Mouse (Mus musculus) hindbrain, embryonic 14.5 days (tissue): ENCODE measurements around the gene Bcas3. TPM values are rescaled to one million over a fixed set of nuclear protein-coding genes. Genes with fewer than 3 reads are reported as not detected.

Source experiments
- ATAC-seq: fragments of 200-750 bp; cut with Nextera tagmentation; 2 replicates; pipeline ENCODE4 v1.8.0; 2017; ENCODE audit warnings: moderate number of reproducible peaks, mild to moderate bottlenecking, moderate TSS enrichment, moderate library complexity; ENCODE audit not compliant: low FRiP score
- DNase-seq: peaks from one replicate; pipeline ENCODE4 v3.0.0-alpha.2; 2015; ENCODE audit warnings: low spot score
- H3K27ac ChIP-seq: fragments of 300-500 bp; sonication (generic); 2 replicates; pipeline ENCODE4 v1.5.1; 2014; ENCODE audit warnings: mild to moderate bottlenecking, moderate library complexity
- H3K27me3 ChIP-seq: fragments of 300-500 bp; sonication (generic); 2 replicates; pipeline ENCODE4 v1.6.1; 2014; ENCODE audit warnings: mild to moderate bottlenecking, low read length, mixed read lengths; ENCODE audit not compliant: control insufficient read depth, insufficient read depth
- H3K36me3 ChIP-seq: fragments of 300-500 bp; sonication (generic); replicated peaks from 2 replicates; pipeline ENCODE4 v1.6.1; 2014; ENCODE audit not compliant: control insufficient read depth, insufficient read depth
- H3K4me1 ChIP-seq: fragments of 300-500 bp; sonication (generic); replicated peaks from 2 replicates; pipeline ENCODE4 v1.6.1; 2014; ENCODE audit warnings: antibody characterized with exemption, low read length, mixed read lengths; ENCODE audit not compliant: control insufficient read depth, insufficient read depth
- H3K4me2 ChIP-seq: fragments of 300-500 bp; sonication (generic); replicated peaks from 2 replicates; pipeline ENCODE4 v1.6.1; 2014; ENCODE audit warnings: mild to moderate bottlenecking, moderate library complexity
- H3K4me3 ChIP-seq: fragments of 300-500 bp; sonication (generic); replicated peaks from 2 replicates; pipeline ENCODE4 v1.5.1; 2014; ENCODE audit warnings: mild to moderate bottlenecking, low read length
- H3K9ac ChIP-seq: fragments of 300-500 bp; sonication (generic); 2 replicates; pipeline ENCODE4 v1.6.1; 2014
- H3K9me3 ChIP-seq: fragments of 300-500 bp; sonication (generic); 2 replicates; pipeline ENCODE4 v1.6.1; 2016; ENCODE audit warnings: low read length; ENCODE audit not compliant: control insufficient read depth
- WGBS: fragments of 180-500 bp; shearing (Covaris S2); extraction: QIAGEN DNeasy Blood & Tissue Kit; methylation state at CpG from one replicate; pipeline ENCODE4 v1.1.7; 2014; 5-methylcytosine and 5-hydroxymethylcytosine counted together
- polyA plus RNA-seq: library from polyadenylated mRNA; unstranded; fragments of >200 nt; fragmentation: Nextera tagmentation; extraction: Ambion mirVana; gene quantifications from 2 replicates; pipeline ENCODE4 v1.2.1, GENCODE M21; 2014

Bcas3 gene
- polyA plus RNA-seq, 1 experiment from 2014 or later = 29.2 TPM

DNA sequence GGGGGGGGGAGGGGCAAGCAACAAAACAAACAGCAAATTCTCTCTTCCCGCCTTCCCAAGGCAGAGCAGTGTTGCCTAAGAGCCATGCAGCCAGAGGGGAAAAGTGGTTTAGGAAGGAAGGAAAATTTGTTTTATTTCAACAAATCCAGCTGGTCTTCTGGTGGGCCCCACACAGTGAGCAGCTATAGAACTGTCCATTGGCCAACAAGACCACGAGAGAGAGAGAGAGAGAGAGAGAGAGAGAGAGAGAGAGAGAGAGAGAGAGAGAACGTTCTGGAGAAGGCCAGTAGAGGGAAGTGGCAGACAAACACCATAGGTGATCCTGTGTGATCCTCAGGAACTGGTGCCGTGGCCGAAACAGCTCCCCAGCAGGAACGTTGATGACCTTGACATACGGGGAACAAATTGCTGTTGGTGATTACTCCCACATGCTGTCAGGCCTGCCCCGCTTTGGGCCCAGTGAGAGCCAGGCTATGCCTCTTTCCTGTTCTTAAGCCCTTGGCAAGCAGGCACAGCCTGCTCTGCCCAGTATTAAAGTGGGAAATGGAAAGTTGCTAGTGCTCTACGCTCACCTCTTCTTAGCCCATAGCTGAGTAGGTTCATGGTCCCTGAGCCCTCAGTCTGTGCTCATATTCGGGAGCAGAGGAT lies 323.5 kb downstream of the Bcas3 start:
- Histone ChIP-seq H3K27ac (no peak overlapping the region), H3K36me3 (no peaks in the 10 kb centered on the region), H3K27me3 (no peaks in the 10 kb centered on the region), H3K4me1 (peaks cover 9% of the 10 kb centered on the region; the same call in 1 of the 2 replicates), H3K4me3 (no peak overlapping the region), H3K9ac (no peak overlapping the region), H3K4me2 (no peak overlapping the region), H3K9me3 (no peaks in the 10 kb centered on the region)
- WGBS = 70% methylated on average over 10 of the region's 10 CpGs
- DNase-seq = no peak
- no peak for ATAC-seq

GRCm38 (mm10) chr11:85678666-85679065 lies 325.7 kb downstream of the Bcas3 start:
- H3K4me3 ChIP-seq = no peak overlapping the region
- 25% methylated on average over 5 of the region's 5 CpGs for WGBS
- no peak overlapping the region for H3K9ac ChIP-seq
- H3K4me2 ChIP-seq = no peak overlapping the region
- DNase-seq (no peak), ATAC-seq (no peak)
- H3K4me1 ChIP-seq = peaks cover 9% of the 10 kb centered on the region; the same call in 1 of the 2 replicates
- no peak overlapping the region for H3K27ac ChIP-seq
- H3K27me3 ChIP-seq = no peaks in the 10 kb centered on the region
- H3K9me3 ChIP-seq = no peaks in the 10 kb centered on the region
- no peaks in the 10 kb centered on the region for H3K36me3 ChIP-seq

- ATAC-seq (no peak), DNase-seq (no peak)
- Histone ChIP-seq H3K9ac (no peak overlapping the region), H3K9me3 (no peaks in the 10 kb centered on the region), H3K27ac (no peak overlapping the region), H3K4me2 (no peak overlapping the region), H3K27me3 (no peaks in the 10 kb centered on the region), H3K4me3 (no peak overlapping the region), H3K4me1 (peaks cover 9% of the 10 kb centered on the region; the same call in 1 of the 2 replicates), H3K36me3 (no peaks in the 10 kb centered on the region)
- 86% methylated on average over 11 of the region's 11 CpGs for WGBS
These were observed 328.8 kb downstream of the Bcas3 start for GRCm38 (mm10) chr11:85681580-85682419.

DNA sequence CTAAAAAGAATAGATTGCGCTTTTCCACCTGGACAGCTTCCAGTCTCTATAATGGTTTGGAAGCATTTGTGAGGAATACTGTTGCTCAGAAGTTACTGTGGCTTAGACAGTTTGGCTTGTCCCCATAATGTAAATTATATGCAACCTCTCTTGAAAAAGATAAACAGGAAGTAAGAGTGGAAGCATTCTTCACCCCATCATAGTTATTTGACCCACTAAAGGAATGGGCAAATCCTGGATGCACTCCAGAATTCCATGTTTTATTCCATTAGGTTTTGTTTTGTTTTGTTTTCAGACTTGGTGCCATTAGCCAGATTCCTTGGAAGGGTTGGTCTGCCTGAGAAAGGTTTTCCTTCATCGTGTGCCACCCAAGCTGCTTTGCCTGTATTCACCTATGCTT lies 332.0 kb downstream of the Bcas3 start:
- Histone ChIP-seq H3K4me3 (no peak overlapping the region), H3K4me1 (0 out of 2 replicates have a peak, but pooled peaks cover 4% of the 10 kb centered on the region), H3K9ac (no peak overlapping the region), H3K4me2 (no peak overlapping the region), H3K36me3 (no peaks in the 10 kb centered on the region), H3K27me3 (no peaks in the 10 kb centered on the region), H3K27ac (no peak overlapping the region), H3K9me3 (no peaks in the 10 kb centered on the region)
- DNase-seq (no peak), ATAC-seq (no peak)
- WGBS = 85% methylated on average over 2 of the region's 2 CpGs

GRCm38 (mm10) chr11:85687816-85688439 lies 335.0 kb downstream of the Bcas3 start:
- 41% methylated on average over 8 of the region's 8 CpGs for WGBS
- H3K4me1 ChIP-seq = 0 out of 2 replicates have a peak, but pooled peaks cover 4% of the 10 kb centered on the region
- DNase-seq (no peak), ATAC-seq (no peak)
- no peaks in the 10 kb centered on the region for H3K9me3 ChIP-seq
- H3K4me3 ChIP-seq = no peak overlapping the region
- H3K27me3 ChIP-seq = no peaks in the 10 kb centered on the region
- no peak overlapping the region for H3K27ac ChIP-seq
- no peak overlapping the region for H3K4me2 ChIP-seq
- no peaks in the 10 kb centered on the region for H3K36me3 ChIP-seq
- H3K9ac ChIP-seq = no peak overlapping the region

- DNase-seq (no peak), ATAC-seq (no peak)
- 80% methylated on average over 6 of the region's 6 CpGs for WGBS
- H3K9me3 ChIP-seq = no peaks in the 10 kb centered on the region
- H3K27me3 ChIP-seq = no peaks in the 10 kb centered on the region
- no peak overlapping the region for H3K4me2 ChIP-seq
- H3K9ac ChIP-seq = no peak overlapping the region
- no peaks in the 10 kb centered on the region for H3K36me3 ChIP-seq
- no peak overlapping the region for H3K27ac ChIP-seq
- no peak overlapping the region for H3K4me3 ChIP-seq
- 0 out of 2 replicates have a peak, but pooled peaks cover 4% of the 10 kb centered on the region for H3K4me1 ChIP-seq
These were observed 335.5 kb downstream of the Bcas3 start for GRCm38 (mm10) chr11:85688440-85688838.

DNA sequence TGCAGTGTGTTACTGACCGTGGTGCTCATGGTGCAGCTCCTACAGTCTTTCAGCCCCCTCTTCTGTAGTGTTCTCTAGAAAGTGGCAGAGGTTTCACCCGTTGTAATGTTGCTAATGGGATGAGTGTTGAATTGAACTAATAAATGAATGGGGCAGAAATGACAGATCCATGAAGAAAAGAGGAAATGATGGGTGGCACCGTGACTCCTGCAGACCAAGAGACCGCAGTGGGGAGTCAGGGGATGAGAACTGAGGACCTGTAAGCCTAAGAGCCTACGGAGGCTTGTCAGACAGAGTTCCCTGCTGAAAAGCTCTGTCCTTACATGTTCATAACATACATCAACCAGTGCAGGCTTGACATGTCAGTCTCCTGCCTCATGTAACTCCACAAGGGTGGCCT lies 336.3 kb downstream of the Bcas3 start:
- Histone ChIP-seq H3K27me3 (no peaks in the 10 kb centered on the region), H3K36me3 (no peaks in the 10 kb centered on the region), H3K9ac (no peak overlapping the region), H3K4me2 (no peak overlapping the region), H3K4me3 (no peak overlapping the region), H3K4me1 (0 out of 2 replicates have a peak, but pooled peaks cover 4% of the 10 kb centered on the region), H3K27ac (no peak overlapping the region), H3K9me3 (no peaks in the 10 kb centered on the region)
- ATAC-seq (no peak), DNase-seq (no peak)
- WGBS = 92% methylated on average over 5 of the region's 5 CpGs

DNA sequence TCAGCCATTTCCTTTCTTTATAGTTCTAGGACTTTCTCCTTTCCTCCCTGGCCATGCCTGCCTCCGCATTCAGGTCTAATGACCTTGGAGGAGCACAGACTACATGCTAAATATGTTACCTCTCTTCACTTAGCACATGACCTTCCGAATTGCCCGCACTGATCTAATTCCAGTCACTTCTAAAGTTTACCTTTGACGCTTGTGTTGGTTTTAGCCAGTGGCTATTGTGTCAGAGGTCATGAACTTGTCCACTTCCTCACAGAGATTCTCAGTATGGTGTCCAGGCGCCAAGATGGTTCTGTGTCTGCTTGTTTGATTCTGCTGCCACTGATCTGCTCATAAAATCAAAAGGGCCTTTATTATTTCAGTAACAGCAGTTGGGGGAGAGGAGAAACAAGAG lies 338.3 kb downstream of the Bcas3 start:
- no peak for DNase-seq
- Histone ChIP-seq H3K9ac (no peak overlapping the region), H3K36me3 (no peaks in the 10 kb centered on the region), H3K9me3 (no peaks in the 10 kb centered on the region), H3K4me2 (no peak overlapping the region), H3K27ac (no peak overlapping the region), H3K4me1 (0 out of 2 replicates have a peak, but pooled peaks cover 10% of the 10 kb centered on the region), H3K4me3 (no peak overlapping the region), H3K27me3 (no peaks in the 10 kb centered on the region)
- 57% methylated on average over 5 of the region's 5 CpGs for WGBS
- ATAC-seq = no peak

GRCm38 (mm10) chr11:85695614-85696263 lies 342.8 kb downstream of the Bcas3 start:
- no peak overlapping the region for H3K27ac ChIP-seq
- DNase-seq (no peak), ATAC-seq (no peak)
- 65% methylated on average over 16 of the region's 16 CpGs for WGBS
- no peaks in the 10 kb centered on the region for H3K27me3 ChIP-seq
- 0 out of 2 replicates have a peak, but pooled peaks cover 6% of the 10 kb centered on the region for H3K4me1 ChIP-seq
- no peak overlapping the region for H3K4me2 ChIP-seq
- H3K4me3 ChIP-seq = no peak overlapping the region
- H3K36me3 ChIP-seq = no peaks in the 10 kb centered on the region
- no peaks in the 10 kb centered on the region for H3K9me3 ChIP-seq
- H3K9ac ChIP-seq = no peak overlapping the region
